Mouse (Mus musculus) brain, embryonic 14.5 days (tissue): Measurements from ENCODE around the gene Smok2b.

ENCODE experiments used
- CTCF ChIP-seq: fragments of 200-500 bp; IDR thresholded peaks from 2 replicates; pipeline ENCODE4 v1.5.1; 2012; ENCODE audit warnings: inconsistent platforms, mild to moderate bottlenecking, moderate library complexity, borderline replicate concordance; ENCODE audit not compliant: insufficient read depth, insufficient read length; ENCODE audit errors: extremely low read depth
- POLR2A ChIP-seq: fragments of 200-500 bp; IDR thresholded peaks from 2 replicates; pipeline ENCODE4 v1.6.1; 2012; ENCODE audit warnings: mild to moderate bottlenecking, inconsistent platforms, borderline replicate concordance; ENCODE audit not compliant: poor library complexity, insufficient read depth, insufficient read length, severe bottlenecking; ENCODE audit errors: extremely low read depth

DNA sequence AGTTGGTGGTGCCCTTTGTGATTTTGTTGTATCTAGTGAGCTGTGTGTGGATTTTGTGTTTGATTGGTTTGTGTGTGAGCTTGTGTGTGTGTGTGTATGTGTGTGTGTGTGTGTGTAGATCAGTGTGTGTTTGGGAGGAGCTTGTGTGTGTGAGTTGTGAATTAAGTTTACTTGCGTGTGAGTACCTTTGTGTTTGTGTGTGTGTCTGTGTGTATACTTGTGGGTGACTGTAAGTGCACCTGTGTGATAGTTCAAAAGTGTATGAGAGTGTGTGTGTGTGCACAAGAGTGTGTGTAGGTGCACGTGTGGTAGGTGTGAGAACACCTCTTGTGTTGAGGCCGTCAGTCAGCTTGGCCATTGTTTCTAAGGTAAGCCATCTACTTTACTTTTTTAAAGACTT is 9.2 kb upstream of the Smok2b start, which contains the start of gene Smok2a:
- TF ChIP-seq CTCF = no peak
- TF ChIP-seq POLR2A = no peak
